Mouse (Mus musculus) lung, embryonic 15.5 days (tissue): ENCODE data around the gene Mas1. TPM values are rescaled to one million over a fixed set of nuclear protein-coding genes. Genes with fewer than 3 reads are reported as not detected.

Source experiments
- ATAC-seq: fragments of 200-750 bp; cut with Nextera tagmentation; 2 replicates; pipeline ENCODE4 v1.8.0; 2017; ENCODE audit warnings: moderate number of reproducible peaks, borderline replicate concordance; ENCODE audit not compliant: low FRiP score, low TSS enrichment; ENCODE audit errors: extremely low read depth
- H3K27ac ChIP-seq: fragments of 300-500 bp; sonication (generic); 2 replicates; pipeline ENCODE4 v1.5.1; 2015; ENCODE audit warnings: moderate library complexity, mild to moderate bottlenecking, inconsistent platforms
- H3K27me3 ChIP-seq: fragments of 300-500 bp; sonication (generic); 2 replicates; pipeline ENCODE4 v1.6.1; 2015; ENCODE audit warnings: inconsistent platforms
- H3K36me3 ChIP-seq: fragments of 300-500 bp; sonication (generic); 2 replicates; pipeline ENCODE4 v1.6.1; 2015; ENCODE audit warnings: inconsistent platforms
- H3K4me1 ChIP-seq: fragments of 300-500 bp; sonication (generic); 2 replicates; pipeline ENCODE4 v1.6.1; 2015; ENCODE audit warnings: inconsistent platforms
- H3K4me2 ChIP-seq: fragments of 300-500 bp; sonication (generic); 2 replicates; pipeline ENCODE4 v1.6.1; 2015; ENCODE audit warnings: inconsistent platforms, mild to moderate bottlenecking, moderate library complexity
- H3K4me3 ChIP-seq: fragments of 300-500 bp; sonication (generic); 2 replicates; pipeline ENCODE4 v1.5.1; 2015; ENCODE audit warnings: mild to moderate bottlenecking, inconsistent platforms
- H3K9ac ChIP-seq: fragments of 300-500 bp; sonication (generic); 2 replicates; pipeline ENCODE4 v1.6.1; 2015; ENCODE audit warnings: inconsistent platforms
- H3K9me3 ChIP-seq: fragments of 300-500 bp; sonication (generic); 2 replicates; pipeline ENCODE4 v1.6.1; 2016; ENCODE audit warnings: inconsistent platforms
- WGBS: fragments of 180-500 bp; shearing (Covaris S2); methylation state at CpG from one replicate; pipeline ENCODE4 v1.1.7; 2015; 5-methylcytosine and 5-hydroxymethylcytosine counted together
- microRNA-seq: library from miRNA; unstranded; fragments of <30 nt; microRNA quantifications from one replicate; pipeline ENCODE4, GENCODE M21; 2016
- polyA plus RNA-seq: library from polyadenylated mRNA; unstranded; fragments of >200 nt; fragmentation: Nextera tagmentation; extraction: Ambion mirVana; gene quantifications from 2 replicates; pipeline ENCODE4 v1.2.1, GENCODE M21; 2015

Mas1 gene
- polyA plus RNA-seq, 1 experiment from 2014 or later: 0.69 TPM

DNA sequence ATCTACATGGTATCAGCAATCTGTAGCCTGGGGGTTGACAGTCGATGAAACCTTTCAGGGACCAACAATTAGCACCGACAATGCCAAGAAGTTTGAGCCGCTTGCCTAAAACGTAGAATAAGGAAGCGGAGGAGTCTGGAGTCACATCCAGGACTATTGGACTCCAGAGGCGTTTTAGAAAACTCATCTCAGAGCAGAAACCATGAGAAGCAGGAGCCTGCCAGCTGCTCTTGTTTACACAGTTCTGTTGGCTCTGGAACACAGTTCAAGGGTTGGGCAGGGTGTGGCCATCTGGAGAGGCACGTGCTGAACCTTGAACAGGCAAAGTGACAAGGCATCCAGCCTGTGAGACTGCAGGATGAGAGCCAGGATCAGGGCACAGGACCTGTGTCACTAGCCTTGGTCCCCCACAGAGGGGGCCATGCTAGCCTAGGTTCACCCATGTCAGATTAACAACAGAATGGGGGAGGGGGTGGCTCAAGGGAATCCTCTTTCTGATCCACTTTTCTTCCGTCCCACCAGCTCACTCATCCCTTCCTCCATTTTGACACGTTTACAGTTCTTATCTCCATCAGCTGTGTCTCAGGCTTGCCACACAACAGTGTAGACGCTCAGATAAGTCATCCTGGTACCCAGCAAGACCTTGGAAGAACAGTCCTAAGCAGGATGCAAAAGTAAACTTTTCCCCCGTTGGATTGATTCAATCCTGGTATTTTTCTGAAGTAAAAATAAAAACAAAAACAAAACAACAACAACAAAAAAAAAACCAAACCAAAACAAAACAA, 75.3 kb downstream of the Mas1 start:
- no peaks in the 10 kb centered on the region for H3K27me3 ChIP-seq
- peak overlapping the region; percentile 89 for H3K27ac ChIP-seq
- H3K4me2 ChIP-seq: no peak overlapping the region
- H3K4me3 ChIP-seq: no peak overlapping the region
- ATAC-seq: 0 out of 2 replicates have a peak, but pooled peaks have one; percentile 5
- peaks cover 67% of the 10 kb centered on the region for H3K4me1 ChIP-seq
- H3K9me3 ChIP-seq: no peaks in the 10 kb centered on the region
- 30% methylated on average over 11 of the region's 11 CpGs for WGBS
- no peak overlapping the region for H3K9ac ChIP-seq
- peaks cover 12% of the 10 kb centered on the region; the same call in 1 of the 2 replicates for H3K36me3 ChIP-seq

- no peak for ATAC-seq
- Histone ChIP-seq H3K4me3 (no peak overlapping the region), H3K27me3 (no peaks in the 10 kb centered on the region), H3K9ac (no peak overlapping the region), H3K9me3 (no peaks in the 10 kb centered on the region), H3K27ac (peak overlapping the region; percentile 97), H3K4me1 (peaks cover 66% of the 10 kb centered on the region), H3K4me2 (no peak overlapping the region), H3K36me3 (peaks cover 13% of the 10 kb centered on the region; the same call in 1 of the 2 replicates)
- WGBS: 19% methylated on average over 4 of the region's 4 CpGs
Measured at GRCm38 (mm10) chr17:12791420-12791819, 76.5 kb downstream of the Mas1 start.

DNA sequence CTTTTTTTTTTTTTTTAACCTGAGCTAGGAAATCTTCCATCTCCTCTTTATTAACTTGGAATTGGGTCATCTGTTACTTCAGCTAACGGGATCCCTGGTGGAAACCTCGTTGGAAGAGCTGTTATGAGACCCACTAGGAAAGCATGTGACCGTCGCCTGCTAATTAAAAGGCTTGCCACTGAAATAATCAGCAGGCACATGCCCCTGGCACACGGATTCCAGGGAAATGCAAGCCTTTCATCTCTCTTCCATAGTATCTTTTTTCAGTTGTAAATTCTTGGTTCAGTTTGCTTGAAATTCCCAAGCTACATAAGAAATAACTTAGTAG, 76.9 kb downstream of the Mas1 start:
- Histone ChIP-seq H3K4me1 (peaks cover 62% of the 10 kb centered on the region), H3K27ac (peak overlapping the region; percentile 97), H3K4me3 (no peak overlapping the region), H3K36me3 (peaks cover 13% of the 10 kb centered on the region; the same call in 1 of the 2 replicates), H3K4me2 (no peak overlapping the region; the same call in 1 of the 2 replicates), H3K9me3 (no peaks in the 10 kb centered on the region), H3K27me3 (no peaks in the 10 kb centered on the region), H3K9ac (no peak overlapping the region)
- no peak for ATAC-seq
- WGBS: 29% methylated on average over 5 of the region's 5 CpGs

Small RNAs within 50 kb of the gene (microRNA-seq; reads per million reads assigned to microRNA genes)
- gene Gm24085: not detected

Other genes starting within 250 kb of the Mas1 start
- 6.3 and 11.1 TPM in 2 replicates for gene Slc22a1, start 192.3 kb downstream of the Mas1 start, polyA plus RNA-seq
- 58.4 and 62.5 TPM in 2 replicates for gene Igf2r, start 98.5 kb downstream of the Mas1 start, polyA plus RNA-seq
- not detected in 2 replicates for gene Mrgprh, start 7.9 kb upstream of the Mas1 start, polyA plus RNA-seq
- 1.1 and 1.5 TPM in 2 replicates for gene Pnldc1, start 42.1 kb upstream of the Mas1 start, polyA plus RNA-seq
- 394 and 401 TPM in 2 replicates for gene Tcp1, start 47.6 kb upstream of the Mas1 start, polyA plus RNA-seq
- 154 and 155 TPM in 2 replicates for gene Mrpl18, start 48.2 kb upstream of the Mas1 start, polyA plus RNA-seq
- 0.60 and 0.89 TPM in 2 replicates for gene Acat3, start 72.5 kb upstream of the Mas1 start, polyA plus RNA-seq
- gene Acat2, start 92.6 kb upstream of the Mas1 start, polyA plus RNA-seq: 116 and 117 TPM in 2 replicates
- 115 and 129 TPM in 2 replicates for gene Wtap, start 126.0 kb upstream of the Mas1 start, polyA plus RNA-seq
- 101 and 106 TPM in 2 replicates for gene Sod2, start 138.7 kb upstream of the Mas1 start, polyA plus RNA-seq
- gene Gpr31b, start 184.2 kb upstream of the Mas1 start, polyA plus RNA-seq: 0.26 TPM in 1 of 2 replicates, not detected in the other
- not detected in 2 replicates for gene Tcp10b, start 193.0 kb upstream of the Mas1 start, polyA plus RNA-seq